Mouse (Mus musculus) cortical plate, adult 2 months (tissue): ENCODE results near the gene Fgf12.

Experiments used
- CTCF ChIP-seq: fragments of 200-500 bp; IDR thresholded peaks from 2 replicates; pipeline ENCODE4 v1.5.1; 2011; ENCODE audit warnings: mild to moderate bottlenecking, control low read depth, low read length; ENCODE audit not compliant: insufficient read depth; ENCODE audit errors: extremely low read depth
- POLR2A ChIP-seq: fragments of 200-500 bp; IDR thresholded peaks from 2 replicates; pipeline ENCODE4 v1.6.1; 2011; ENCODE audit warnings: mild to moderate bottlenecking, low read length, control low read depth; ENCODE audit not compliant: insufficient read depth; ENCODE audit errors: extremely low read depth

DNA sequence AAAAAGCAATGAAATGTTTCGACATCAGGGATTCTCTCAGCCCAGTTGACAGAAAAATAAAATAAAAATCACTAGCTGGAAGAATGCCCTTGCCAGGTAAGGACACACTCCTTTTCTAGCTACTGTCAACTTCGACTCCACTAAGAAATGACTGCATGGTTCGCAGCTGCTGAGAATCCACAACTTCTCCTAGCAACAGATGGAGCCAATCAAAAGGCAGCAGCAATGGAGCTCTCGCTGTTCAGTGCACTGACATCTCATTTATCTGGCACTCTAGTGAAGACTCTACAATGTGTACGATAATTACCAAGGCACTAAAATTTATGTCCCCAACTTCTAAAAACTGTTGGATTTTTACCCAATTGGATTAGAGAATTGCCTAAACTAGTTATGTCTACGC, 407.5 kb downstream of the Fgf12 start:
- no peak for TF ChIP-seq CTCF
- no peak for TF ChIP-seq POLR2A
